ENCODE assay signal across 24 mouse cellular contexts in genomic region chr6:140178425-140179193, GRCm38 (mm10).
DNase-seq lines count a peak whose midpoint lies in the region; ATAC-seq and TF ChIP-seq lines count a peak whose summit lies in the region.
"Had no signal": no experiment of that assay in that cellular context is flagged by ENCODE, and none has a peak within 500 bp of the region (broad histone marks: within the 10 kb centered on the region; RNA-seq: fewer than 3 reads in every experiment).

No protein-coding gene starts in this region.

- H3K27me3 ChIP-seq in midbrain, embryonic 11.5 days (ENCODE audit: control insufficient read depth, insufficient read depth, low read length), result no peaks in the 10 kb centered on the region
- H3K27me3 ChIP-seq in midbrain, embryonic 13.5 days, result no peaks in the 10 kb centered on the region
- H3K27me3 ChIP-seq in small intestine, adult 2 months (ENCODE audit: control insufficient read depth, insufficient read depth, low read length), result no peaks in the 10 kb centered on the region
- H3K27me3 ChIP-seq: forebrain, embryonic 13.5 days; heart, embryonic 12.5 days; heart, embryonic 15.5 days; hindbrain, embryonic 12.5 days had no signal

- no peaks in the 10 kb centered on the region for H3K9me3 ChIP-seq in midbrain, embryonic 11.5 days (ENCODE audit: control insufficient read depth, low read length)
- no peaks in the 10 kb centered on the region for H3K9me3 ChIP-seq in midbrain, embryonic 13.5 days
- H3K9me3 ChIP-seq: forebrain, embryonic 10.5 days; forebrain, embryonic 13.5 days; heart, embryonic 12.5 days; heart, embryonic 15.5 days; hindbrain, embryonic 12.5 days had no signal

- H3K4me2 ChIP-seq in midbrain, embryonic 11.5 days, result no peak overlapping the region
- no peak overlapping the region for H3K4me2 ChIP-seq in midbrain, embryonic 13.5 days (replicated peaks)
- H3K4me2 ChIP-seq: forebrain, embryonic 13.5 days; heart, embryonic 12.5 days; heart, embryonic 15.5 days; hindbrain, embryonic 12.5 days had no signal

- H3K4me3 ChIP-seq in midbrain, embryonic 11.5 days (ENCODE audit: low read depth, low read length), result no peak overlapping the region
- H3K4me3 ChIP-seq in midbrain, embryonic 13.5 days (replicated peaks), result no peak overlapping the region
- H3K4me3 ChIP-seq in small intestine, adult 2 months (ENCODE audit: low read depth, low read length), result no peak overlapping the region
- H3K4me3 ChIP-seq: forebrain, embryonic 10.5 days; forebrain, embryonic 13.5 days; heart, embryonic 12.5 days; heart, embryonic 15.5 days; hindbrain, embryonic 12.5 days had no signal

- 88% methylated on average over 12 of the region's 12 CpGs for WGBS in midbrain, embryonic 11.5 days
- 88% methylated on average over 12 of the region's 12 CpGs for WGBS in midbrain, embryonic 13.5 days
- 55% methylated on average over 12 of the region's 12 CpGs for WGBS in small intestine, adult 2 months

- H3K27ac ChIP-seq in midbrain, embryonic 11.5 days (ENCODE audit: low read depth, low read length), result no peak overlapping the region
- H3K27ac ChIP-seq in midbrain, embryonic 13.5 days, result no peak overlapping the region
- H3K27ac ChIP-seq in small intestine, adult 2 months (ENCODE audit: insufficient read depth, low read depth, low read length), result peak overlapping the region; percentile 58
- H3K27ac ChIP-seq: forebrain, embryonic 10.5 days; forebrain, embryonic 13.5 days; heart, embryonic 15.5 days; hindbrain, embryonic 12.5 days had no signal

- peak; percentile 78 for DNase-seq in heart, adult 11 months
- no peak for DNase-seq in heart, postnatal 25 days (ENCODE audit: low spot score)
- DNase-seq in midbrain, embryonic 11.5 days (ENCODE audit: low spot score, missing footprints), result peak; percentile 28
- DNase-seq in gastrocnemius, postnatal 25 days, result no peak
- DNase-seq: adrenal gland, adult 8-10 months; adrenal gland, postnatal 25 days; cerebellum, adult 11-12 months; cerebellum, adult 8-10 months; cerebellum, postnatal 10 days; cerebellum, postnatal 36 days; gastrocnemius, postnatal 10 days; heart, adult 18-20 months; heart, postnatal 10 days; heart, postnatal 4 days had no signal

- no peak for ATAC-seq in midbrain, embryonic 11.5 days (ENCODE audit: low FRiP score)
- no peak for ATAC-seq in midbrain, embryonic 13.5 days
- ATAC-seq: activated CD4-positive, CD25-positive, alpha-beta regulatory T cell, adult 4 months; forebrain, embryonic 13.5 days; forebrain, embryonic 16.5 days; hindbrain, embryonic 16.5 days had no signal

- intact Hi-C loops in heart, postnatal 25 days (cut with DNase I), result no loop called here

- TF ChIP-seq CTCF in small intestine, adult 2 months (IDR thresholded peaks at IDR 0.05; ENCODE audit: extremely low read depth, insufficient read length, insufficient replicate concordance, low read depth, low read length), result no peak

- no peaks in the 10 kb centered on the region for H3K36me3 ChIP-seq in midbrain, embryonic 11.5 days (ENCODE audit: control insufficient read depth, insufficient read depth, low read length)
- H3K36me3 ChIP-seq in midbrain, embryonic 13.5 days, result no peaks in the 10 kb centered on the region
- H3K36me3 ChIP-seq in small intestine, adult 2 months (ENCODE audit: control insufficient read depth, insufficient read depth, low read length), result no peaks in the 10 kb centered on the region
- H3K36me3 ChIP-seq: forebrain, embryonic 10.5 days; heart, embryonic 12.5 days; heart, embryonic 15.5 days; hindbrain, embryonic 12.5 days had no signal

- H3K9ac ChIP-seq in midbrain, embryonic 11.5 days (ENCODE audit: low read length), result no peak overlapping the region
- H3K9ac ChIP-seq in midbrain, embryonic 13.5 days (replicated peaks), result no peak overlapping the region
- H3K9ac ChIP-seq: forebrain, embryonic 13.5 days; heart, embryonic 12.5 days; heart, embryonic 15.5 days; hindbrain, embryonic 12.5 days had no signal

- no peaks in the 10 kb centered on the region for H3K4me1 ChIP-seq in midbrain, embryonic 11.5 days (ENCODE audit: control insufficient read depth, insufficient read depth, low read length)
- 0 out of 2 replicates have a peak, but pooled peaks cover 5% of the 10 kb centered on the region for H3K4me1 ChIP-seq in midbrain, embryonic 13.5 days (replicated peaks)
- H3K4me1 ChIP-seq in small intestine, adult 2 months (ENCODE audit: control insufficient read depth, insufficient read depth, insufficient read length, low read length), result peaks cover 20% of the 10 kb centered on the region
- H3K4me1 ChIP-seq: forebrain, embryonic 13.5 days; heart, embryonic 12.5 days; heart, embryonic 15.5 days had no signal

- TF ChIP-seq POLR2A in small intestine, adult 2 months (IDR thresholded peaks at IDR 0.05; ENCODE audit: low read depth, low read length), result no peak

Comparison
In these comparisons a context has a peak if more than half of its experiments do, and no peak if none do; other contexts are left out.
1. DNase-seq: peak in heart, adult 11 months (single experiment) and midbrain, embryonic 11.5 days (single experiment); none in heart, postnatal 25 days (single experiment) and gastrocnemius, postnatal 25 days (single experiment).